In genomic region chr6:32320254-32320653, GRCm38 (mm10) we compare ENCODE assay signal across 8 mouse cellular contexts.
DNase-seq lines count a peak whose midpoint lies in the region; ATAC-seq and TF ChIP-seq lines count a peak whose summit lies in the region.

No protein-coding gene starts in this region.

- no peaks in the 10 kb centered on the region for H3K36me3 ChIP-seq in heart, adult 2 months (ENCODE audit: control insufficient read depth, insufficient read depth, low read length)
- H3K36me3 ChIP-seq in midbrain, postnatal 0 days (ENCODE audit: insufficient read depth, low read length) = no peaks in the 10 kb centered on the region
- H3K36me3 ChIP-seq in midbrain, embryonic 15.5 days (replicated peaks) = no peaks in the 10 kb centered on the region
- H3K36me3 ChIP-seq in hindbrain, embryonic 13.5 days = no peaks in the 10 kb centered on the region

- TF ChIP-seq POLR2A in heart, adult 2 months (IDR thresholded peaks at IDR 0.05; ENCODE audit: insufficient read depth, low read depth, low read length) = no peak

- H3K4me1 ChIP-seq in heart, adult 2 months (ENCODE audit: control insufficient read depth, insufficient read depth, low read length) = peaks cover 1% of the 10 kb centered on the region; the same call in 1 of the 2 replicates
- H3K4me1 ChIP-seq in midbrain, postnatal 0 days (ENCODE audit: insufficient read depth, low read length) = no peaks in the 10 kb centered on the region
- H3K4me1 ChIP-seq in midbrain, embryonic 15.5 days = no peaks in the 10 kb centered on the region
- H3K4me1 ChIP-seq in hindbrain, embryonic 13.5 days (replicated peaks) = peaks cover 18% of the 10 kb centered on the region

- intact Hi-C loops in heart, adult 2 months (cut with DNase I) = loop anchor here (1.0 to 5.0 kb wide), 2 partner anchors 382 to 658 kb away; no protein-coding TSS in a partner anchor

- H3K27me3 ChIP-seq in heart, adult 2 months (ENCODE audit: control insufficient read depth, insufficient read depth, low read length) = no peaks in the 10 kb centered on the region
- no peaks in the 10 kb centered on the region for H3K27me3 ChIP-seq in midbrain, postnatal 0 days (ENCODE audit: insufficient read depth, low read length)
- no peaks in the 10 kb centered on the region for H3K27me3 ChIP-seq in midbrain, embryonic 15.5 days (replicated peaks)
- no peaks in the 10 kb centered on the region for H3K27me3 ChIP-seq in hindbrain, embryonic 13.5 days

- peak in 1 of 2 experiments; percentile 49 for DNase-seq in heart, adult 2 months
- DNase-seq in heart, adult 9 months (ENCODE audit: low spot score in 2 of 2) = no peak
- peak; percentile 37 for DNase-seq in midbrain, postnatal 0 days (ENCODE audit: low spot score)
- DNase-seq in adrenal gland, adult 2 months = peak; percentile 33
- DNase-seq in layer of hippocampus, adult 18-20 months (ENCODE audit: low spot score in 2 of 2) = no peak

- H3K27ac ChIP-seq in heart, adult 2 months = no peak overlapping the region
- H3K27ac ChIP-seq in midbrain, postnatal 0 days (ENCODE audit: low read depth, low read length) = no peak overlapping the region
- H3K27ac ChIP-seq in midbrain, embryonic 15.5 days = no peak overlapping the region
- no peak overlapping the region for H3K27ac ChIP-seq in hindbrain, embryonic 13.5 days

- no peak overlapping the region for H3K9ac ChIP-seq in heart, adult 2 months (ENCODE audit: low read depth, low read length)
- H3K9ac ChIP-seq in midbrain, postnatal 0 days (replicated peaks; ENCODE audit: low read length, poor library complexity, severe bottlenecking) = no peak overlapping the region
- no peak overlapping the region for H3K9ac ChIP-seq in midbrain, embryonic 15.5 days
- no peak overlapping the region for H3K9ac ChIP-seq in hindbrain, embryonic 13.5 days

- no peak for TF ChIP-seq EP300 in heart, adult 2 months (IDR thresholded peaks at IDR 0.05; ENCODE audit: insufficient read depth, low read depth, low read length)

- no peaks in the 10 kb centered on the region for H3K9me3 ChIP-seq in midbrain, postnatal 0 days (ENCODE audit: low read length)
- H3K9me3 ChIP-seq in midbrain, embryonic 15.5 days = no peaks in the 10 kb centered on the region
- H3K9me3 ChIP-seq in hindbrain, embryonic 13.5 days = no peaks in the 10 kb centered on the region

- ATAC-seq in midbrain, postnatal 0 days (ENCODE audit: low FRiP score) = no peak
- no peak for ATAC-seq in midbrain, embryonic 15.5 days (replicated peaks)
- ATAC-seq in megakaryocyte progenitor cell, adult 5-6 weeks (replicated peaks; ENCODE audit: poor library complexity) = 0 out of 2 replicates have a peak, but pooled peaks have one; percentile 34
- ATAC-seq in hindbrain, embryonic 13.5 days (ENCODE audit: low FRiP score) = no peak

- peaks cover 2% of the 10 kb centered on the region; the same call in 1 of the 2 replicates for H3K79me2 ChIP-seq in heart, adult 2 months (replicated peaks; ENCODE audit: control insufficient read depth, insufficient read depth, low read length)

- H3K4me2 ChIP-seq in midbrain, postnatal 0 days (ENCODE audit: low read depth, low read length, poor library complexity, severe bottlenecking) = no peak overlapping the region
- H3K4me2 ChIP-seq in midbrain, embryonic 15.5 days = no peak overlapping the region
- no peak overlapping the region for H3K4me2 ChIP-seq in hindbrain, embryonic 13.5 days

- TF ChIP-seq CTCF in heart, adult 2 months (IDR thresholded peaks at IDR 0.05) = peak; percentile 61
- peak; percentile 64 for TF ChIP-seq CTCF in midbrain, postnatal 0 days (IDR thresholded peaks at IDR 0.05)

- H3K4me3 ChIP-seq in heart, adult 2 months = no peak overlapping the region
- H3K4me3 ChIP-seq in midbrain, postnatal 0 days (ENCODE audit: low read depth, low read length) = no peak overlapping the region
- no peak overlapping the region for H3K4me3 ChIP-seq in midbrain, embryonic 15.5 days
- H3K4me3 ChIP-seq in hindbrain, embryonic 13.5 days = no peak overlapping the region

- WGBS in heart, adult 2 months = 50% methylated on average over 3 of the region's 3 CpGs
- 28% methylated on average over 3 of the region's 3 CpGs for WGBS in midbrain, postnatal 0 days
- 32% methylated on average over 3 of the region's 3 CpGs for WGBS in midbrain, embryonic 15.5 days
- 49% methylated on average over 3 of the region's 3 CpGs for WGBS in hindbrain, embryonic 13.5 days

Comparison
In these comparisons a context has a peak if more than half of its experiments do, and no peak if none do; other contexts are left out.
1. DNase-seq: peak in midbrain, postnatal 0 days (single experiment) and adrenal gland, adult 2 months (single experiment); none in heart, adult 9 months (0 of 2) and layer of hippocampus, adult 18-20 months (0 of 2).